Mouse (Mus musculus): ENCODE measurements around the gene Gm6217. TPM values are rescaled to one million over a fixed set of nuclear protein-coding genes. Genes with fewer than 3 reads are reported as not detected.
"Not testable (repeated sequence)": the region's sequence is repeated elsewhere in the genome, so short reads cannot be mapped to it uniquely, and the experiment has no call there.

The Gm6217 gene
- total RNA-seq (2021) = not detected

GRCm38 (mm10) chr1:82931326-82931725 lies at the start of gene Gm6217:
Gene Gm6217 (minus strand): TSS chr1:82931399.
- DNase-seq (ENCODE audit: extremely low spot score in 1 of 2, low spot score in 1 of 2) = not testable (repeated sequence)

GRCm38 (mm10) chr1:82977840-82978239 lies 46.6 kb upstream of the Gm6217 start:
- no peak for DNase-seq (ENCODE audit: extremely low spot score in 1 of 2, low spot score in 1 of 2)

- DNase-seq (ENCODE audit: extremely low spot score in 1 of 2, low spot score in 1 of 2) = no peak
Observed at GRCm38 (mm10) chr1:82975750-82976149, 44.6 kb upstream of the Gm6217 start.

GRCm38 (mm10) chr1:82974342-82974741 lies 43.1 kb upstream of the Gm6217 start:
- DNase-seq (ENCODE audit: extremely low spot score in 1 of 2, low spot score in 1 of 2) = no peak

GRCm38 (mm10) chr1:82973901-82974300 lies 42.7 kb upstream of the Gm6217 start:
- DNase-seq (ENCODE audit: extremely low spot score in 1 of 2, low spot score in 1 of 2) = no peak

- no peak for DNase-seq (ENCODE audit: extremely low spot score in 1 of 2, low spot score in 1 of 2)
Observed at GRCm38 (mm10) chr1:82973244-82973643, 42.0 kb upstream of the Gm6217 start.

- no peak for DNase-seq (ENCODE audit: extremely low spot score in 1 of 2, low spot score in 1 of 2)
Observed at GRCm38 (mm10) chr1:82972046-82972445, 40.8 kb upstream of the Gm6217 start.

GRCm38 (mm10) chr1:82966413-82966812 lies 35.2 kb upstream of the Gm6217 start:
- DNase-seq (ENCODE audit: extremely low spot score in 1 of 2, low spot score in 1 of 2) = no peak

GRCm38 (mm10) chr1:82959870-82960385 lies 28.7 kb upstream of the Gm6217 start, which contains the start of gene Gm47955:
Gene Gm47955 (plus strand): TSS chr1:82960286.
- no peak for DNase-seq (ENCODE audit: extremely low spot score in 1 of 2, low spot score in 1 of 2)

- not testable (repeated sequence) for DNase-seq (ENCODE audit: extremely low spot score in 1 of 2, low spot score in 1 of 2)
Observed at GRCm38 (mm10) chr1:82955913-82956312, 24.7 kb upstream of the Gm6217 start, which contains the start of gene Gm7544. Gene Gm7544 (minus strand): TSS chr1:82956013.

GRCm38 (mm10) chr1:82948601-82949000 lies 17.4 kb upstream of the Gm6217 start:
- no peak for DNase-seq (ENCODE audit: extremely low spot score in 1 of 2, low spot score in 1 of 2)

- DNase-seq (ENCODE audit: extremely low spot score in 1 of 2, low spot score in 1 of 2) = not testable (repeated sequence)
Observed at GRCm38 (mm10) chr1:82946029-82946428, 14.8 kb upstream of the Gm6217 start.

- not testable (repeated sequence) for DNase-seq (ENCODE audit: extremely low spot score in 1 of 2, low spot score in 1 of 2)
Observed at GRCm38 (mm10) chr1:82943295-82943694, 12.1 kb upstream of the Gm6217 start, which contains the start of gene A030003K21Rik. Gene A030003K21Rik (minus strand): TSS chr1:82943388.

- DNase-seq (ENCODE audit: extremely low spot score in 1 of 2, low spot score in 1 of 2) = not testable (repeated sequence)
Observed at GRCm38 (mm10) chr1:82942505-82942904, 11.3 kb upstream of the Gm6217 start.

- DNase-seq (ENCODE audit: extremely low spot score in 1 of 2, low spot score in 1 of 2) = no peak
Observed at GRCm38 (mm10) chr1:82938666-82939065, 7.5 kb upstream of the Gm6217 start.

GRCm38 (mm10) chr1:82930558-82930957 lies 641 bp downstream of the Gm6217 start:
- DNase-seq (ENCODE audit: extremely low spot score in 1 of 2, low spot score in 1 of 2) = not testable (repeated sequence)

GRCm38 (mm10) chr1:82924650-82925049 lies 6.5 kb downstream of the Gm6217 start, which contains the start of gene A030014E15Rik:
Gene A030014E15Rik (plus strand): TSS chr1:82924917.
- no peak for DNase-seq (ENCODE audit: extremely low spot score in 1 of 2, low spot score in 1 of 2)

- DNase-seq (ENCODE audit: extremely low spot score in 1 of 2, low spot score in 1 of 2) = not testable (repeated sequence)
Observed at GRCm38 (mm10) chr1:82913434-82913833, 17.8 kb downstream of the Gm6217 start.

GRCm38 (mm10) chr1:82913025-82913424 lies 18.2 kb downstream of the Gm6217 start, which contains the start of gene A030005L19Rik:
Gene A030005L19Rik (plus strand): TSS chr1:82913325.
- DNase-seq (ENCODE audit: extremely low spot score in 1 of 2, low spot score in 1 of 2) = no peak

- DNase-seq (ENCODE audit: extremely low spot score in 1 of 2, low spot score in 1 of 2) = no peak
Observed at GRCm38 (mm10) chr1:82905886-82906285, 25.3 kb downstream of the Gm6217 start.

GRCm38 (mm10) chr1:82901201-82901600 lies 30.0 kb downstream of the Gm6217 start:
- DNase-seq (ENCODE audit: extremely low spot score in 1 of 2, low spot score in 1 of 2) = no peak

- no peak for DNase-seq (ENCODE audit: extremely low spot score in 1 of 2, low spot score in 1 of 2)
Observed at GRCm38 (mm10) chr1:82900567-82900966, 30.6 kb downstream of the Gm6217 start.
